Mouse (Mus musculus): ENCODE results near the gene Arhgdib.

DNA sequence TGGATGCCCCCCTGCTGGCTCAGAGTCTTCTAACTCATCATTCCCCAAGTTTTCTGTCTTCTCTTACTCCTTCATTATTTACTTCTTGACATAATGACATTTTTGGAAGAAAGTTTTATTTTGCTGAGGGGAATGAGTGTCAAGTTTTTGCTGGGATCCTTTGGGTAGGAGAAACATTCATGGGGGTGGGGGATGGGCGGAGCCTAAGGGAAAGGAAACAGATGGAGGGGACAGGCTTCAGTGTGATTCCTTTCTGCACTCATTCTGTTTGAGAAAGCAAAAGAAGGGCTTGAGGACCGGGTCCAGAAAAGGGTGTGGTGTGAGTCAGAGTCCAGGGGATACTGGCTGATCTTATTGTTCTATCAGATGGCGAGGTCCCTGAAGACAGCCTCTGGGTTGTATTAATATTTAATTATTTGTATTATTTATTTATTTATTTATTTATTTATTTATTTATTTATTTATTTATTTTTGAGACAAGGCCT, 58.2 kb downstream of the Arhgdib start:
- TF ChIP-seq SIN3A (IDR thresholded peaks at IDR 0.05; ENCODE audit: low read length) = no peak
- TF ChIP-seq RAD21 (IDR thresholded peaks at IDR 0.05; ENCODE audit: low read depth, low read length) = no peak
- TF ChIP-seq UBTF (IDR thresholded peaks at IDR 0.05; ENCODE audit: low read depth, low read length) = no peak
